Mouse (Mus musculus) G1E (cell line): ENCODE measurements around the gene Ifnlr1. TPM values are rescaled to one million over a fixed set of nuclear protein-coding genes. Genes with fewer than 3 reads are reported as not detected.

Experiments
- ATAC-seq: 2 replicates; pipeline ENCODE4 v1.8.0; 2016; ENCODE audit warnings: mild to moderate bottlenecking; ENCODE audit not compliant: insufficient number of reproducible peaks, poor library complexity, low FRiP score, severe bottlenecking; ENCODE audit errors: extremely low read depth
- DNase-seq: peaks from one replicate; pipeline ENCODE4 v3.0.0; 2012; ENCODE audit warnings: low spot score
- H3K27me3 ChIP-seq: 2 replicates; pipeline ENCODE4 v1.6.1; 2012; ENCODE audit warnings: mild to moderate bottlenecking, low read length, inconsistent platforms; ENCODE audit not compliant: insufficient read depth
- H3K36me3 ChIP-seq: replicated peaks from 2 replicates; pipeline ENCODE3; 2012; ENCODE audit warnings: mild to moderate bottlenecking, inconsistent platforms
- H3K4me1 ChIP-seq: 2 replicates; pipeline ENCODE4 v1.6.1; 2012; ENCODE audit warnings: low read depth, low read length, inconsistent platforms, mixed read lengths; ENCODE audit not compliant: insufficient read depth
- H3K4me3 ChIP-seq: 2 replicates; pipeline ENCODE4 v1.5.1; 2012; ENCODE audit warnings: low read depth, mild to moderate bottlenecking, inconsistent platforms, low read length, moderate library complexity, mixed read lengths
- H3K9me3 ChIP-seq: replicated peaks from 2 replicates; pipeline ENCODE4 v1.6.1; 2012; ENCODE audit warnings: inconsistent platforms
- CTCF ChIP-seq: IDR thresholded peaks from 2 replicates; pipeline ENCODE4 v1.5.1; 2012; ENCODE audit warnings: low read depth, low read length, inconsistent platforms, mixed read lengths
- GATA1 ChIP-seq: IDR thresholded peaks from 2 replicates; pipeline ENCODE4 v1.6.1; 2012; ENCODE audit warnings: borderline replicate concordance, low read length, inconsistent platforms, mixed read lengths
- GATA2 ChIP-seq: IDR thresholded peaks from 2 replicates; pipeline ENCODE4 v1.6.1; 2012; ENCODE audit warnings: low read depth, low read length, inconsistent platforms, borderline replicate concordance
- POLR2AphosphoS5 ChIP-seq: IDR thresholded peaks from 2 replicates; pipeline ENCODE4 v1.6.1; 2012; ENCODE audit warnings: low read depth, low read length, inconsistent platforms; ENCODE audit not compliant: insufficient replicate concordance
- TAL1 ChIP-seq: conservative IDR thresholded peaks from 2 replicates; pipeline ENCODE4 v1.6.1; 2012; ENCODE audit warnings: low read depth, low read length, inconsistent platforms, mixed read lengths
- polyA plus RNA-seq: library from polyadenylated mRNA; stranded (reverse); fragments of >175 nt; gene quantifications from 2 replicates; pipeline ENCODE4 v1.2.3, GENCODE M21; 2012
- total RNA-seq, 2 experiments: library from RNA; stranded (forward) in 1 of 2; stranded (reverse) in 1 of 2; fragments of 200-1000 nt in 1 of 2; fragments of >200 nt in 1 of 2; fragmentation: Nextera tagmentation in 1 of 2; gene quantifications; 2 replicates each; pipeline ENCODE4 v1.2.3; 2014 to 2017

Ifnlr1 gene
- total and polyA plus RNA-seq, 3 experiments: under 0.01 TPM; not detected in 2

- H3K4me1 ChIP-seq: no peaks in the 10 kb centered on the region; the same call in 1 of the 2 replicates
- H3K9me3 ChIP-seq: no peaks in the 10 kb centered on the region
- H3K36me3 ChIP-seq: no peaks in the 10 kb centered on the region
- H3K4me3 ChIP-seq: no peak overlapping the region
- peaks cover 6% of the 10 kb centered on the region; the same call in 1 of the 2 replicates for H3K27me3 ChIP-seq
- peak; percentile 60; the same call in 1 of the 2 replicates for TF ChIP-seq CTCF
- no peak for TF ChIP-seq TAL1
- no peak for TF ChIP-seq POLR2AphosphoS5
- ATAC-seq (no peak), DNase-seq (no peak)
Observed at GRCm38 (mm10) chr4:135666192-135666975, 19.7 kb upstream of the Ifnlr1 start.

DNA sequence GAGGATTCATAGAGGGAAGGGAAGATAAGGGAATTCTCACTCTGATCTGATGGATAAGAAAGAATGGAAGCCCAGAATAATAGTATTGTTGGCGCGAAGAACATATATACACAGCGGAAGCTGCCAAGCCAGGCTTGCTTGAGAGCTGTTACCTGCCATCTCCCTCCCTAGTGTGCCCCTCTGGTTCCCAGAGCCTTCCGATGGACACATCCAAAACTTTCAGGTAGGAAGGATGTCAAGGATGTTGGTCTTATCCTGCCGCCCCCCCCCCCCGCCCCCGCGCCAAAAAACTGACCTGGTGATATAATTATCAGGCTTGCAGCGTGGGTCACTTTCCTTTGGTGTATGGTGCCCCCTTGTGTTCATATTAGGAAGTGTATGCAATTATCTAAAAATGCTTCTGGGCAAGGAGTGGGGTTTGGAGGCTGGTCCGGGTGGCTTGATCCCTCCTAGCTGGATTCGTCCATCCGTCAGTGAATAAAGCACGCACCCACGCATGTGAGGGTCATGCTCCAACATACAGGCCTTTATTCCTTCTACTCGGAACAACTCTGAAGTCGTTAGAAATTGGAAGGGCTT, 18.7 kb upstream of the Ifnlr1 start:
- TF ChIP-seq TAL1: no peak
- no peak for TF ChIP-seq GATA1
- TF ChIP-seq CTCF: 0 out of 2 replicates have a peak, but pooled peaks have one; percentile 40
- Histone ChIP-seq H3K4me3 (no peak overlapping the region), H3K9me3 (no peaks in the 10 kb centered on the region), H3K27me3 (peaks cover 6% of the 10 kb centered on the region; the same call in 1 of the 2 replicates), H3K36me3 (no peaks in the 10 kb centered on the region), H3K4me1 (no peaks in the 10 kb centered on the region; the same call in 1 of the 2 replicates)
- DNase-seq (peak; percentile 56), ATAC-seq (no peak)

GRCm38 (mm10) chr4:135673507-135673906, 12.6 kb upstream of the Ifnlr1 start:
- Histone ChIP-seq H3K9me3 (no peaks in the 10 kb centered on the region), H3K36me3 (no peaks in the 10 kb centered on the region), H3K27me3 (no peaks in the 10 kb centered on the region), H3K4me1 (no peaks in the 10 kb centered on the region), H3K4me3 (no peak overlapping the region)
- no peak for TF ChIP-seq TAL1
- no peak for TF ChIP-seq CTCF
- TF ChIP-seq GATA1: no peak
- TF ChIP-seq POLR2AphosphoS5: no peak
- ATAC-seq: no peak
- no peak for DNase-seq

- ATAC-seq: no peak
- no peaks in the 10 kb centered on the region for H3K27me3 ChIP-seq
- H3K36me3 ChIP-seq: no peaks in the 10 kb centered on the region
Observed at GRCm38 (mm10) chr4:135674993-135675392, 11.1 kb upstream of the Ifnlr1 start.

GRCm38 (mm10) chr4:135676476-135676875, 9.6 kb upstream of the Ifnlr1 start:
- H3K9me3 ChIP-seq: no peaks in the 10 kb centered on the region
- ATAC-seq: no peak
- DNase-seq: no peak
- H3K27me3 ChIP-seq: no peaks in the 10 kb centered on the region
- no peak for TF ChIP-seq CTCF
- no peak for TF ChIP-seq GATA2
- TF ChIP-seq TAL1: no peak
- no peak for TF ChIP-seq POLR2AphosphoS5
- TF ChIP-seq GATA1: no peak
- H3K4me1 ChIP-seq: no peaks in the 10 kb centered on the region
- no peaks in the 10 kb centered on the region for H3K36me3 ChIP-seq
- H3K4me3 ChIP-seq: no peak overlapping the region

More at GRCm38 (mm10) chr4:135674993-135675392, 11.1 kb upstream of the Ifnlr1 start:
- TF ChIP-seq GATA2 (no peak), CTCF (no peak), POLR2AphosphoS5 (no peak), TAL1 (no peak), GATA1 (no peak)
- no peaks in the 10 kb centered on the region for H3K9me3 ChIP-seq
- no peak for DNase-seq
- no peaks in the 10 kb centered on the region for H3K4me1 ChIP-seq
- no peak overlapping the region for H3K4me3 ChIP-seq

DNA sequence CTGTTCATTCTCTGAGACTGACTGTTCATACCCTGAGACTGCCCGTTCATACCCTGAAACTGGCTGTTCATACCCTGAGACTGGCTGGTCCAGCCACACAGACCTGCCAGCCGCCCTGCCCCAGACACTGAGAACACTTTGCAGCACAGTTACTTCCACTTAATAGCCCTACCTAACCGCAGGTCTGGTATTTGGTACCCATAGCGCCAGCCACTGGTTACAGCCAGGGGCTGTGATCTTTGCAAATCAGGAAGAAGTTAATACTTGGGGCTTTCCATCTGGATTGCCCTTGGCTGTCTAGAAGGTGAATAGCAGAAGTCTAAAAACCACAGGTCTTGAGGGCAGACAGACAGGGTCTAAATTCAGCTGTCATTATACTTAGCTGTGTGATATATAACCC, 6.8 kb upstream of the Ifnlr1 start:
- no peak for TF ChIP-seq GATA1
- no peak for TF ChIP-seq GATA2
- TF ChIP-seq POLR2AphosphoS5: no peak
- TF ChIP-seq CTCF: no peak
- no peak for TF ChIP-seq TAL1
- H3K4me1 ChIP-seq: no peaks in the 10 kb centered on the region
- no peaks in the 10 kb centered on the region for H3K36me3 ChIP-seq
- DNase-seq: no peak
- H3K9me3 ChIP-seq: no peaks in the 10 kb centered on the region
- no peak overlapping the region for H3K4me3 ChIP-seq
- H3K27me3 ChIP-seq: peaks cover 2% of the 10 kb centered on the region; the same call in 1 of the 2 replicates
- no peak for ATAC-seq
